Mouse (Mus musculus) testis, adult 2 months (tissue): ENCODE results near the gene Kpnb1. TPM values are rescaled to one million over a fixed set of nuclear protein-coding genes. Genes with fewer than 3 reads are reported as not detected.
A peak's percentile ranks its signal among the peaks of the same experiment; 100 is the strongest.

Source experiments
- H3K27ac ChIP-seq: fragments of 200-500 bp; 2 replicates; pipeline ENCODE4 v1.5.1; 2012; ENCODE audit warnings: low read depth, low read length; ENCODE audit not compliant: control insufficient read depth, insufficient read depth
- H3K27me3 ChIP-seq: fragments of 200-500 bp; 2 replicates; pipeline ENCODE4 v1.6.1; 2012; ENCODE audit warnings: mild to moderate bottlenecking, low read length, moderate library complexity; ENCODE audit not compliant: control insufficient read depth, insufficient read depth
- H3K36me3 ChIP-seq: fragments of 200-500 bp; 2 replicates; pipeline ENCODE4 v1.6.1; 2012; ENCODE audit warnings: mild to moderate bottlenecking, low read length; ENCODE audit not compliant: control insufficient read depth, insufficient read depth
- H3K4me1 ChIP-seq: fragments of 200-500 bp; 2 replicates; pipeline ENCODE4 v1.6.1; 2012; ENCODE audit warnings: low read length; ENCODE audit not compliant: control insufficient read depth, insufficient read depth
- H3K4me3 ChIP-seq: fragments of 200-500 bp; 2 replicates; pipeline ENCODE4 v1.5.1; 2012; ENCODE audit warnings: low read depth, mild to moderate bottlenecking, low read length, moderate library complexity, mixed read lengths; ENCODE audit not compliant: control insufficient read depth
- CTCF ChIP-seq: fragments of 200-500 bp; IDR thresholded peaks from 2 replicates; pipeline ENCODE4 v1.5.1; 2012; ENCODE audit warnings: low read depth, mild to moderate bottlenecking, inconsistent platforms, low read length, moderate library complexity; ENCODE audit not compliant: control insufficient read depth, insufficient read depth, insufficient replicate concordance
- POLR2A ChIP-seq: fragments of 200-500 bp; IDR thresholded peaks from 2 replicates; pipeline ENCODE4 v1.6.1; 2012; ENCODE audit warnings: low read depth, mild to moderate bottlenecking, inconsistent platforms, low read length, moderate library complexity; ENCODE audit not compliant: control insufficient read depth
- polyA plus RNA-seq: library from polyadenylated mRNA; depleted of rRNA; stranded (reverse); fragments of >200 nt; gene quantifications from 2 replicates; pipeline ENCODE4 v1.2.3, GENCODE M21; 2012

The Kpnb1 gene
- polyA plus RNA-seq, 1 experiment: 40.3 TPM

DNA sequence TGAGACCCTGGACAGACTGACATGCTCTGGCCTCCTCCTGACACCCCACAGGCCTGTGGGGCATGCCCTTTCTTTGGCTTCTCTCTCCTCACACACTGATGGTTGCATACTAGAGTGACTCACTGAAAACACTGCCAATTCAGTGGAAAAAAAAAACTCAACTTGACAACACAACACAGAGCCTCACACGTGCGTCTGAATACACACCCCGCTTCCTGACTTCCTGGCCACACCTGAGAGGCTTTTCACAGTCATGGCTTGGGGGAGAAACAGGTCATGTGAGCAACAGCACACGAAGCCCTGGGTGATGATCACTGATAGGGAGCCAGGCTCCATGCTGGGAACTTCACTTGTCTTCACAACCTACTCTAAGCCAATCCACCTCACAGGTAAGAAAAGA is 46.9 kb downstream of the Kpnb1 start:
- no peaks in the 10 kb centered on the region for H3K27me3 ChIP-seq
- H3K4me3 ChIP-seq: no peak overlapping the region
- H3K4me1 ChIP-seq: peaks cover 3% of the 10 kb centered on the region
- H3K36me3 ChIP-seq: no peaks in the 10 kb centered on the region
- H3K27ac ChIP-seq: no peak overlapping the region
- TF ChIP-seq POLR2A: no peak
- TF ChIP-seq CTCF: no peak

DNA sequence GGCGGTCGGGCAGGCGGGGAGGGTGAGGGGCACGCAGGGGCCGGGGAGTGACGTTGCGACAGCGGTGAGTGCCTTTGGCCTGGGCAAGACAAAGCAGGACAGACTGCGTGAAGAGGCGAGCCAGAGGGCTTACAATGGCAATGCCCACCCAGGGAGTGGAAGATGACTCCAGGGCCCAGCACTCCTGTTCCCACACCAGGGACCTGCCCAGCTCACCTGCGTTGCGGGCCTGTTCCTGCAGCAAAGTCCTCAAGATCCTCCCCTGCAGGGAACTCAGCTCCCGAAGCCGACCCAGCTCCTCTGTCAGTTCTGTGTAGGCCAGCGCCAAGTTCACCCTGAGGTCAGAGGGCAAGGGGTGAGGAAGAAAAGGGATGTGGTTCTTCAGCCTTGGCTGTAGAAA is 48.4 kb downstream of the Kpnb1 start:
- Histone ChIP-seq H3K4me1 (peaks cover 3% of the 10 kb centered on the region), H3K27me3 (no peaks in the 10 kb centered on the region), H3K27ac (no peak overlapping the region), H3K36me3 (no peaks in the 10 kb centered on the region), H3K4me3 (no peak overlapping the region; the same call in 1 of the 2 replicates)
- TF ChIP-seq POLR2A (no peak), CTCF (no peak)

DNA sequence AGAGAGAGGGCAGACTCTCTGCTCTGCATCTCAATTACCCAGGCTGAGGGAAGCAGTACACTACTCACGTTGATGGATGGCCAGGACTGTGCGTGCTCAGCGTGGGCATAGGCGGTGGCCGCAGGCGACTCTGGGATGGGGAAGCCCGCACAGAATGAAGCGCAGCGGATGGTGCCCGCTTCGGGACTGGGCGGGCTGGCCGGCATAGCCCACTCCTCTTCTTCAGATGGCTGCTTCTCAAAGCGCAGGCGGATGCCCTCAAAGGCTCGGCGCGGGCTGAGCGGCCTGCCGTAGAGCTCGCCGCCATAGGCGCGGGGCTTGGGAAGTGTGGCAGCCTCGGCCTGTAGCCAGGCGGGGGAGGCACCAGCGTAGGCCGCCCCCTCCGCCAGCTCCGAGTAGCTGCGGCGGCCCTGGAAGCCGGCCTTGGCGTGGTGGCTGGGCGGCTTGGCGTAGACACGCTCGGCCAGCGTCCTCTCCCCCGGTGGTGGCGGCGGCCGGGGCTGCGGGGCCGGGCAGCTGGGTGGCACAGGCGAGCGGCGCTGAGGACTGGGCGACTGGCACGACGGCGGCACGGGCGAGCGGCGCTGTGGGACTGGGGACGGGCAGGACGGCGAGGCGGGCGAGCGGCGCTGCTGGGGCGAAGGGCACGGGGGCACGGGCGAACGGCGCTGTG is 49.0 kb downstream of the Kpnb1 start:
- Histone ChIP-seq H3K4me3 (peak overlapping the region; percentile 72), H3K4me1 (peaks cover 3% of the 10 kb centered on the region), H3K36me3 (no peaks in the 10 kb centered on the region), H3K27ac (no peak overlapping the region), H3K27me3 (no peaks in the 10 kb centered on the region)
- TF ChIP-seq POLR2A: no peak
- TF ChIP-seq CTCF: no peak

DNA sequence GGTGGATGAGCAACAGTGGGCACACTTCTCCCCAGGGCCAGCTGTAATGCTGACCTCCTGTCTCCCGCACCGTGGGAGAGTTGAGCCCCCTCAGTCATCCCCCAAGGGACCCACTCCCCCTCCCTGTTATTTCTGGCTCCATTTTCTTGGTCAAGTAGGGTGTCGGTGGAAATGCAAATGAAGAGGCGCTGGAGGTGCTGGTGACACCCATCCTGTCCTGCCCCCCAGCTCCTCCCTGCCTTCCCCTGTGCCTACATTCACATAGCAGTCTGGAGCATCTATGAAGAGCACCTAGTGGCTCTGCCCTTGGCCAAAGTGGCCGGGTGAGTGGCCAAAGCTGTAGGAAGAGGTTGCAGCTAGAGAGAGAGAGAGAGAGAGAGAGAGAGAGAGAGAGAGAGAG is 54.4 kb downstream of the Kpnb1 start:
- H3K4me3 ChIP-seq: no peak overlapping the region
- TF ChIP-seq CTCF: no peak
- no peak for TF ChIP-seq POLR2A
- H3K36me3 ChIP-seq: no peaks in the 10 kb centered on the region
- H3K4me1 ChIP-seq: no peaks in the 10 kb centered on the region; the same call in 1 of the 2 replicates
- no peaks in the 10 kb centered on the region for H3K27me3 ChIP-seq
- H3K27ac ChIP-seq: no peak overlapping the region

DNA sequence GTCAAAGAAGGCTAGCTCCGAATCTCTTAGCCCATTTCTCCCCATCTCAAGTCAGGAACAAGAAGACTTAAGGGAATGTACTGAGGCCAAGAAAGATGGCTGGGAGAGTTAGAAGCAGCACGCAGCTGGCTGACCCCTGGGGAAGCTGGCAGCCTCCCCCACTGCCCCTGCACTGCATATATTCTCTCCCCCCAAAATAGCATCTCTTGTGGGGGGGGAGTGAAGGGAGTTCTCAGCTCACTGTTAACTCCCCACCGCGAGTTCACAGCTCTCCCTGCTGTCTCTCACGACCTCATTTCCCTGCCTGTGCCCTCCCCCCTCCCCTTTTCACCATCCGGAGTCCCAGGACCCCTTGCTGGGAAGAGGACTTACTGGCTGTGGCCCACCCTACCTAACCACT is 55.5 kb downstream of the Kpnb1 start:
- no peaks in the 10 kb centered on the region for H3K36me3 ChIP-seq
- TF ChIP-seq POLR2A (no peak), CTCF (no peak)
- peaks cover 8% of the 10 kb centered on the region for H3K4me1 ChIP-seq
- H3K27me3 ChIP-seq: no peaks in the 10 kb centered on the region
- no peak overlapping the region for H3K4me3 ChIP-seq
- H3K27ac ChIP-seq: no peak overlapping the region

DNA sequence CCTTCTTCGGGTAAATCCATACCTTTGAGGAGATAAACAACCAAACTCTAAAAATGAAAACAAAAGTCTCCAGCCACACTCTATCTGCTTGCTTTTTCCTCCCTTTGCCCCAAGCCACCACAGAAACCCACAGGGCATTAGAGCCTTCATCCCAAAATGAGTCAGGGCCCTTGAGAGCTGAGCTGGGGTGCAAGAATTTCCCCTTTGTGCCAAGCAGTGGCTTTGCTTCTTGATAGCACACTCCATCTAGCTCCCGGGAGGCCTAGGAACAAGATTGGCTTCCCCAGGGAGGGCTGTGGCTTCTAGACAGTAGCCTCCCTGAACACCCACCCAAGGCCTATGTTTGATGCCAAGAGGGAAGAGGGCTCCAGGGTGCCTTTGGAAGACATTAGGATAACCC is 56.0 kb downstream of the Kpnb1 start:
- H3K27ac ChIP-seq: no peak overlapping the region
- H3K4me3 ChIP-seq: no peak overlapping the region
- TF ChIP-seq POLR2A (no peak), CTCF (no peak)
- H3K36me3 ChIP-seq: no peaks in the 10 kb centered on the region
- peaks cover 12% of the 10 kb centered on the region for H3K4me1 ChIP-seq
- H3K27me3 ChIP-seq: no peaks in the 10 kb centered on the region

DNA sequence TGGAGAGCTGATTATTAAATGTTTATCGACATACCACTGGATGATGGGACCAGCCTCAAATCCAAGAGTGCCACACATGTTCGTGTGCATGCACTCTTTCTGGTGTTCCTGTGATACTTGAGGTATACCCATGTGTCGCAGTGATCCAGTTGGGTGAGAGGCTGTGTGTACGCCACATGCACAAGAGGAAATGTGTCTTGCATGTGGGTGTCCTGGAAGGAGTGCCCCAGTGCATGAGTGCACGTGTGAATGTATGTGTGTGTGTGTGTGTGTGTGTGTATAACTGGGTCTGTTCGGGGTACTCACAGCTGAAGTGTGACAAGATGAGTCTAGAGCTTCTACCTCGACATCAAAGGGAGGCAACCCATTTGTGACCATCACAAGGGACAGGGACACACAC is 57.4 kb downstream of the Kpnb1 start:
- H3K4me1 ChIP-seq: peaks cover 12% of the 10 kb centered on the region
- H3K4me3 ChIP-seq: no peak overlapping the region
- TF ChIP-seq CTCF (no peak), POLR2A (no peak)
- H3K36me3 ChIP-seq: no peaks in the 10 kb centered on the region
- H3K27me3 ChIP-seq: no peaks in the 10 kb centered on the region
- H3K27ac ChIP-seq: no peak overlapping the region

DNA sequence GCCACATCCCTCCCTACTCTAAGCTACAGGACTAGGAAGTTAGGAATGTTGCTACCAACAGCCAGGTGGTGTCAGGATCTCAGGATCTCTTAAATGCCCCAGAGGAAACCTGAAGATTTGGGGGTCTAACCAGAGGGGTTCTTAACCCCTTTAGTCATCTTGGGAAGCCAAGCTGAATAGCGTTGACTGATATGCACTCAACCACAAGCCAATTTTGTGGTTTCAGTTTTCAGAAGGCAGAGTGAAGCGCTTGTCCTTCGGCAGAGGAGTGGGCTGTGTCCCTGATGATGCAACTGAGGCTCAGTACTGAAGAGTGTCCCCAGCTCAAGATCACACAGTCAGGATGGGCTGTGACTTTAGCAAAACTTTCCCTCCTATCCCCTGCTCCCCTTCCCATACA is 58.7 kb downstream of the Kpnb1 start:
- TF ChIP-seq POLR2A: no peak
- TF ChIP-seq CTCF: no peak
- no peaks in the 10 kb centered on the region for H3K27me3 ChIP-seq
- no peak overlapping the region for H3K27ac ChIP-seq
- no peaks in the 10 kb centered on the region for H3K36me3 ChIP-seq
- no peak overlapping the region for H3K4me3 ChIP-seq
- H3K4me1 ChIP-seq: peaks cover 12% of the 10 kb centered on the region
